Mouse (Mus musculus) kidney, adult 2 months (tissue): ENCODE results near the gene Il16. TPM values are rescaled to one million over a fixed set of nuclear protein-coding genes. Genes with fewer than 3 reads are reported as not detected.
A peak's percentile ranks its signal among the peaks of the same experiment; 100 is the strongest.

Source experiments
- DNase-seq: peaks from one replicate; pipeline ENCODE4 v3.0.0; 2021
- H3K27ac ChIP-seq: fragments of 200-500 bp; 2 replicates; pipeline ENCODE4 v1.5.1; 2012; ENCODE audit warnings: low read depth, low read length, control low read depth, inconsistent platforms; ENCODE audit not compliant: insufficient read depth
- H3K27me3 ChIP-seq: fragments of 200-500 bp; replicated peaks from 2 replicates; pipeline ENCODE4 v1.6.1; 2012; ENCODE audit warnings: mild to moderate bottlenecking, moderate library complexity, low read length, inconsistent platforms; ENCODE audit not compliant: control insufficient read depth, insufficient read depth
- H3K36me3 ChIP-seq: fragments of 200-500 bp; 2 replicates; pipeline ENCODE4 v1.6.1; 2012; ENCODE audit warnings: mild to moderate bottlenecking, moderate library complexity, low read length, inconsistent platforms; ENCODE audit not compliant: control insufficient read depth, insufficient read depth
- H3K4me1 ChIP-seq: fragments of 200-500 bp; 2 replicates; pipeline ENCODE4 v1.6.1; 2011; ENCODE audit warnings: low read length; ENCODE audit not compliant: control insufficient read depth, insufficient read depth
- H3K4me3 ChIP-seq: fragments of 200-500 bp; 2 replicates; pipeline ENCODE4 v1.5.1; 2011; ENCODE audit warnings: mild to moderate bottlenecking, low read depth, low read length, control low read depth; ENCODE audit not compliant: insufficient read depth
- CTCF ChIP-seq: fragments of 200-500 bp; conservative IDR thresholded peaks from 2 replicates; pipeline ENCODE4 v1.5.1; 2011; ENCODE audit warnings: low read depth, mild to moderate bottlenecking, control low read depth, low read length, moderate library complexity, mixed read lengths; ENCODE audit not compliant: insufficient read depth, insufficient read length
- POLR2A ChIP-seq: fragments of 200-500 bp; IDR thresholded peaks from one replicate; pipeline ENCODE4 v1.6.1; 2011; ENCODE audit warnings: low read depth, low read length, control low read depth
- WGBS: fragments of 180-500 bp; shearing (Covaris S2); methylation state at CpG from one replicate; pipeline ENCODE4 v1.1.7; 2018; 5-methylcytosine and 5-hydroxymethylcytosine counted together
- polyA plus RNA-seq: library from polyadenylated mRNA; depleted of rRNA; stranded (reverse); fragments of >200 nt; gene quantifications from 2 replicates; pipeline ENCODE4 v1.2.3, GENCODE M21; 2012; rRNA removed

Gene Il16
- polyA plus RNA-seq, 1 experiment: 6.9 TPM

DNA sequence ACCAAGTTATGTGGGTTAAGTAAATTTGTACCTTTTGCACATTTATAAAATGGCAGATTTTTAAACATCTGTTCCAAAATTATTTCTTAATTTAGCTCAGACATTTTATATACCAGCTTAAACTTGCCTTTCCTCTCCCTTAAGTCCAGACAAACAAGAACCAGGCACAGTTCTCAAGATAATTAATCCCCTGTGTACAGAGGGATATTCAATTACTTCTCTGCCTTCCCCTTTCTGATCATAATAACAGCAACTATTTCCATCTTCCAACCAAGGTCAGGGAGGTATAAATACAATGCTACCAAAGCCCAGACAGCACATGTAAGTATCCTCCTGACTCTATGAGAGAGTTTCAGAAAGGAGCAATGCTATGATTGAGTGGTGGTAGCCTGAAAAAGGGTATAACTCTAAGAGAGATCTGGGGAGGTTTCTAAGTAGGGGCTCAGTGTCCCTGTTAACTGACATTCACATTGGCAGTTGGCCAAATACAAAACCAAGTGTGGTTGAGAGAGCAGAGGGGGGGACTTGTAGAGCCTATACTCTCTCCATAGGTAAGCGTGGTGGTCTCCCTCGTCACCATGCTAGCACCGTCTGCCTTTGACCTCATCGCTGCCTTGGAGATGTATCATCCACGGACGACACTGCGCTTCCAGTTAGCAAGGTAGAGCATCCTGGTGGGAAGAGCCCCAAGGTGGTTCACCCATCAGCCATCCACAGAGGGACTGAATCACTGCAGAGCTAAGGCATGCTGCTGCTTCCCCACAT is 141.2 kb downstream of the Il16 start:
- Histone ChIP-seq H3K27me3 (no peaks in the 10 kb centered on the region), H3K36me3 (no peaks in the 10 kb centered on the region), H3K4me1 (no peaks in the 10 kb centered on the region), H3K27ac (no peak overlapping the region), H3K4me3 (no peak overlapping the region)
- 91% methylated on average over 7 of the region's 7 CpGs for WGBS
- no peak for TF ChIP-seq POLR2A
- no peak for TF ChIP-seq CTCF
- no peak for DNase-seq

DNA sequence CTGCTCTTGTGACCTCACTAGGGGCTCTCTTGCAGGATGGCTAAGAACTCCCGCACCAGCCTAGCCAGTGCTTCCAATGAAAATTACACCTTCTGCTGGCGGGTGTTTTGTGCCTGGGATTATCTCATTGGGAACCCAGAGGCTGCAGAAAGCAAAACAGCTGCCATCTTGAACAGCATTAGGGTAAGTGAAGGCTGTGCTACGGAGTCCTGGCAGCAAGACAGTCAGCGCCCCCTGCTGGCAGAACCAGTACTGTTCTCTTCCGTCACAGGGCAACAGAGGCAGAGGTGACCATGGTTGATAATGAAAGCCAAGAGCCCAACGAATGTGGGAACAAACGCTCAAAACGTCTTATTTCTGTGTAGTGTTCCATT is 145.6 kb downstream of the Il16 start:
- no peaks in the 10 kb centered on the region for H3K4me1 ChIP-seq
- 68% methylated on average over 8 of the region's 8 CpGs for WGBS

DNA sequence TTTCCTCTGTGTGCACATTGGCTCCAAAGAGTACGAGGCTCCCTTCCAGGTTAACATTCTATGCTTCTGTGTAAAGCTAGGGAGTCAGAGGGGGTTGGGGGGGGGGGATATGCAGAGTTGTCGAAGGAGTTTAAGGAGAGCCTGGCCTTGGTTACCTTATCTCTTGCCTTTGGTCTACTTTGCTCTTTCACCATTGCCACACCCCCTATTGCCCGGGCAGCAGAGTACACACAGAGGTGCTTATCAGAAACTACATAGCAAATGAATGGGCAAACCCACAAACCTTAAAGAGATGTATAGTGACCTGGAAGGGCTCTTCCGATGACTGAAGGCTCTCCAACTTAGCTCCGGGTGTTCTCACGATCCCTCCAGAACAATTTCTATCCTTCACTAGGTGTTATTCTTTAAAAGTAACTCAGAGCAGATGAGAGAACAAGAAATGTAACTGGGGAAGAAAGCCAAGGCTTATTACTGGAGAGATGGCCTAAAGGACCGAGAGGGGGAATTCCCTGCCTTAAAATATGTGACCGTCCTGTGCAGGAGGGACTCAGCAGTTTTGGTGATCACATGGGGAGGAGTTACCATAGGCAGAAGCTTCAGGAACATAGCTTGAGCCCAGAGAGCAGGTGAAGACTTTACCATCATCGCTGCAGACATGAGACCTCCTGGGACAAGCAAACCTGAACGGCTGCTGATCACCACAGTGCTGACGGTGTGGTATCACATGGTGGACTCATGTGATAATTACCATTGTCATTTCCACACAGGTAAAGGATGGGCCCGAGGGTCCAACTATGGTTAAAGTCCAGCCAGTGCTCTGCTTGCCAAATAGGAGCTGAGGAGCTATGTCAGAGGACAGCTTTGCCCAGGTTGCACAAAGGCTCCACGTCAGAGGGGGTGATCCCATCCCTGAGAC is 146.3 kb downstream of the Il16 start:
- WGBS: 88% methylated on average over 13 of the region's 13 CpGs
- TF ChIP-seq CTCF (no peak), POLR2A (no peak)
- no peak for DNase-seq
- H3K27ac ChIP-seq: no peak overlapping the region
- H3K27me3 ChIP-seq: no peaks in the 10 kb centered on the region
- no peaks in the 10 kb centered on the region for H3K4me1 ChIP-seq
- no peak overlapping the region for H3K4me3 ChIP-seq
- no peaks in the 10 kb centered on the region for H3K36me3 ChIP-seq

More for the DNA sequence above, 145.6 kb downstream of the Il16 start:
- H3K27ac ChIP-seq: no peak overlapping the region
- TF ChIP-seq CTCF (peak; percentile 77), POLR2A (no peak)
- DNase-seq: peak; percentile 58
- H3K27me3 ChIP-seq: no peaks in the 10 kb centered on the region
- H3K36me3 ChIP-seq: no peaks in the 10 kb centered on the region
- no peak overlapping the region for H3K4me3 ChIP-seq

DNA sequence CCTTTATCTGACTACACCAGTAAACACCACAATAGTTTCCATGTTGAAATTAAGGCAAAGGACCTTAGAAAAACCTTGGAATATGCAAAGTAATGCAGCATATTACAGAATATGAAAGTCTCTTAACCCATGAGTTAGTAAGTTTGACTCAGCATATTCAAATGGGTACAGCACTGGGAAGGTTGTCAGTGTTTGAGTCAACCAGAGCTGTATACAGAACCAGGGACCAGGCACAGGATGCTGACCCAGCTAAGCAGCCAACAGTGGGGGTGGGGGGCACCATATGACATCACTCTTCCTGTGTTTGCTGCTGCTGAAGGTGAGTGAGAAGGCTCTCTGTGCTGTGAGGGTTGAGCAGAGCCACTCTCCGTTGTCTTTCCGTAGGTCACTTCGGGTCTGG is 148.5 kb downstream of the Il16 start:
- H3K4me3 ChIP-seq: no peak overlapping the region
- H3K27ac ChIP-seq: no peak overlapping the region
- no peaks in the 10 kb centered on the region for H3K27me3 ChIP-seq
- whole genome bisulfite sequencing: 92% methylated on average over 3 of the region's 3 CpGs
- no peaks in the 10 kb centered on the region for H3K36me3 ChIP-seq
- TF ChIP-seq CTCF (no peak), POLR2A (no peak)
- no peak for DNase-seq
- no peaks in the 10 kb centered on the region for H3K4me1 ChIP-seq

DNA sequence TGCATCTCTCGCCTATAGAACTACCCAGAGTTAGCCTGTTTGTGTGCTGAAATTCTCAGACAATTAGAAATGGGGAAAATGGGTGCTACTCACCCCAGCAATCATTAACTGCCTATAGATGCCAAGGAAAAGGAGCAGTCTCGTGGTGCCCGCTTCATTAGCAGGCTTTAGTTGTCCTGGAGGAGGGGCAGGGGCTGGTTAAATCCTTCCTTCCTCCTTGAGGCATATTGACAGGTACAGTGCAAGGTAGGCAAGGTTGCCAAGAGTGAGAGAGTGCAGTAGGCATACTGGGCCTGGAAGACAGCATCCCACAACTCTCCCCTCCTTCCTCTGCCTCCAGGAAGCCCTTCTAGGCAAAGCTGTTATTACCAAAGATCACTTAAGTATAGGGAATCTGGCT is 151.5 kb downstream of the Il16 start:
- Histone ChIP-seq H3K4me3 (no peak overlapping the region), H3K27ac (no peak overlapping the region), H3K4me1 (no peaks in the 10 kb centered on the region), H3K27me3 (no peaks in the 10 kb centered on the region), H3K36me3 (no peaks in the 10 kb centered on the region)
- no peak for TF ChIP-seq POLR2A
- no peak for TF ChIP-seq CTCF
- 66% methylated on average over 3 of the region's 3 CpGs for WGBS
- DNase-seq: peak; percentile 39

Other genes with a start within 250 kb of the Il16 start
- gene Tmc3, start 160.8 kb downstream of the Il16 start, polyA plus RNA-seq: 0.88 and 1.0 TPM in 2 replicates
- gene Stard5, start 113.8 kb downstream of the Il16 start, polyA plus RNA-seq: 80.0 and 88.2 TPM in 2 replicates
- not detected in 2 replicates for gene Cfap161, start 49.2 kb upstream of the Il16 start, polyA plus RNA-seq
- gene Tlnrd1, start 138.6 kb upstream of the Il16 start, polyA plus RNA-seq: 9.2 and 11.1 TPM in 2 replicates
- 11.5 and 15.1 TPM in 2 replicates for gene Mesd, start 138.7 kb upstream of the Il16 start, polyA plus RNA-seq